Mouse (Mus musculus) stomach, embryonic 15.5 days (tissue): ENCODE data around the gene Etfdh. TPM values are rescaled to one million over a fixed set of nuclear protein-coding genes. Genes with fewer than 3 reads are reported as not detected.

Source experiments
- ATAC-seq: fragments of 200-750 bp; cut with Nextera tagmentation; 2 replicates; pipeline ENCODE4 v1.8.0; 2017; ENCODE audit warnings: low read depth, moderate number of reproducible peaks, moderate TSS enrichment; ENCODE audit not compliant: insufficient read depth, low FRiP score
- H3K27ac ChIP-seq: fragments of 300-500 bp; sonication (generic); 2 replicates; pipeline ENCODE4 v1.5.1; 2015; ENCODE audit warnings: mild to moderate bottlenecking, inconsistent platforms
- H3K27me3 ChIP-seq: fragments of 300-500 bp; sonication (generic); replicated peaks from 2 replicates; pipeline ENCODE4 v1.6.1; 2015; ENCODE audit warnings: inconsistent platforms
- H3K36me3 ChIP-seq: fragments of 300-500 bp; sonication (generic); 2 replicates; pipeline ENCODE4 v1.6.1; 2015; ENCODE audit warnings: inconsistent platforms
- H3K4me1 ChIP-seq: fragments of 300-500 bp; sonication (generic); 2 replicates; pipeline ENCODE4 v1.6.1; 2015; ENCODE audit warnings: inconsistent platforms
- H3K4me2 ChIP-seq: fragments of 300-500 bp; sonication (generic); 2 replicates; pipeline ENCODE4 v1.6.1; 2015; ENCODE audit warnings: mild to moderate bottlenecking, inconsistent platforms
- H3K4me3 ChIP-seq: fragments of 300-500 bp; sonication (generic); replicated peaks from 2 replicates; pipeline ENCODE4 v1.5.1; 2015; ENCODE audit warnings: inconsistent platforms
- H3K9ac ChIP-seq: fragments of 300-500 bp; sonication (generic); 2 replicates; pipeline ENCODE4 v1.6.1; 2015; ENCODE audit warnings: inconsistent platforms
- H3K9me3 ChIP-seq: fragments of 300-500 bp; sonication (generic); 2 replicates; pipeline ENCODE4 v1.6.1; 2016; ENCODE audit warnings: inconsistent platforms
- WGBS: fragments of 180-500 bp; shearing (Covaris S2); methylation state at CpG from one replicate; pipeline ENCODE4 v1.1.7; 2015; 5-methylcytosine and 5-hydroxymethylcytosine counted together
- polyA plus RNA-seq: library from polyadenylated mRNA; unstranded; fragments of >200 nt; fragmentation: Nextera tagmentation; extraction: Ambion mirVana; gene quantifications from 2 replicates; pipeline ENCODE4 v1.2.1, GENCODE M21; 2015

Gene Etfdh
- polyA plus RNA-seq, 1 experiment from 2014 or later: 57.6 TPM

DNA sequence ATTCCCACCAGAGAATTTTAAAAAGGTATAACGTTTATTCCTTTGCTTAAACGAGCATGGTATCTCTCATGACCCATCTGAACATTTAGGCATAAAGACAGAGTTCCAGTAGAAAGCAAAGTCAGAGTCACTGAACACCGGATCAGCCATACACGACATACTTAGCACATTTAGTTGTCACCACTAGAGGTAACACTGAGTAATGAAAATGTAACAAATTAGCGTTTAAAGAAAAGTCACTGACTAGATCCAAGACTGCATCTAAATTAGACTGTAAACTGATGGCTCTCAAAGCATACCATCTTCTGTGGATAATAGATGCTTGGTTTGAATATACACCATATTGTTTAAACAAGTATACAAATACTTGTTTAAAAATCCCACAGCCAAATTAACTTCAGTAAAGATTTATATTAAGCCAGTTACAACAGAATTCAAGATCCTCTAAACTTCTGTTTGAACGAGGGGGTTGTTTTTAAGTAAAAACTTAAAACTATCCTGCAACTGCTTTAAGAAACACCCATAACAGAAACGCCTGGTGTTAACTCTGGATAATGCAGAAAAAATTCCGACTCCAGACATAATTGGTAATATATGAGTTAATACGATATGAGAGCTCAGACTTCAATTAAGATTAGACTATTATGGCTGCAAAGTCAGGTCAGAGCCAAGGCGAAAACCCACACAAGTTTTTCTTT, 1.7 kb downstream of the Etfdh start:
- no peak for ATAC-seq
- H3K9ac ChIP-seq: no peak overlapping the region; the same call in 1 of the 2 replicates
- no peaks in the 10 kb centered on the region for H3K4me1 ChIP-seq
- H3K27ac ChIP-seq: no peak overlapping the region
- H3K9me3 ChIP-seq: no peaks in the 10 kb centered on the region
- H3K4me2 ChIP-seq: peak overlapping the region; percentile 59
- peaks cover 13% of the 10 kb centered on the region for H3K36me3 ChIP-seq
- H3K27me3 ChIP-seq: no peaks in the 10 kb centered on the region
- H3K4me3 ChIP-seq: peak overlapping the region; percentile 72
- 19% methylated on average over 10 of the region's 10 CpGs for WGBS

DNA sequence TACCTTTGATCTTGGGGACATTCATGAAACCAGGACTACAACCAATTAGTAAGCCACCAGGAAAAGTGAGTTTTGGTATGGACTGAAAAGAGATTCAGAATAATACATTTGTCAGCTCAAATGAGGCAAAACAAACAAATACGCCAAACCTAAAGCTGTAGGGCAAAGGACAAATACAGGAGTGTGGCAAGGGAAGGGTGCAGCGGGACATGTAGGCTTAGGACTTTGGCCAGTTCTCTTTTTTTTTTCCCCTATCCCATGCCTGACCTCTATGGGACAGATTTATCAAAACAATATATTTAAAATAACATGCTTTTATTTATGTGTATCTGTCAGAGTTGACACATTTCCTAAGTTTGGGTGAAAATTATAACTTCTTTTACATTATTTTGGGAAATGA, 19.4 kb downstream of the Etfdh start:
- no peak overlapping the region for H3K27ac ChIP-seq
- H3K4me3 ChIP-seq: no peak overlapping the region
- no peaks in the 10 kb centered on the region for H3K9me3 ChIP-seq
- H3K4me2 ChIP-seq: no peak overlapping the region
- no peaks in the 10 kb centered on the region for H3K4me1 ChIP-seq
- 90% methylated on average over 2 of the region's 2 CpGs for WGBS
- H3K27me3 ChIP-seq: no peaks in the 10 kb centered on the region
- peaks cover 10% of the 10 kb centered on the region for H3K36me3 ChIP-seq
- H3K9ac ChIP-seq: no peak overlapping the region
- no peak for ATAC-seq

DNA sequence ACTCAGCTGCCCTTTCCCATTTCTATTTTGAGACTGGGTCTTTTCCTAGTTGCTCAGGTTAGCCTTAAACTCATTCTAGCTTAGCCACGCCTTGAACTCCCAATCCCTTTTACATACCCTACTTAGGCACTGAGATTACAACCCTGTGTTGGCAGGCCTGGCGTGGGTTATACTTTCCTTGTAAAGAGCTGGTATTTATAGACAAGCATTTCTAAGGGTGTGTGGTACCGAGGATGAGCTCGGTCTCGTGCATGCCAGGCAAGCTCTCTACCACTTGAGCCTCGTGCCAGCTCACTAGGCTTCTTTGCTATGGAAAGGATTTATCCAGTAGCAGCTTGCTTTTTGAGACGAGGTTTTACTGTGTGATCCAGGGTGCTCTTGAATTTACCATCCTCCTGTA, 33.8 kb downstream of the Etfdh start:
- Histone ChIP-seq H3K4me2 (no peak overlapping the region), H3K4me1 (0 out of 2 replicates have a peak, but pooled peaks cover 2% of the 10 kb centered on the region), H3K27ac (no peak overlapping the region), H3K36me3 (peaks cover 21% of the 10 kb centered on the region), H3K27me3 (no peaks in the 10 kb centered on the region), H3K9ac (no peak overlapping the region), H3K9me3 (no peaks in the 10 kb centered on the region), H3K4me3 (no peak overlapping the region)
- ATAC-seq: no peak
- 89% methylated on average over 7 of the region's 7 CpGs for WGBS

DNA sequence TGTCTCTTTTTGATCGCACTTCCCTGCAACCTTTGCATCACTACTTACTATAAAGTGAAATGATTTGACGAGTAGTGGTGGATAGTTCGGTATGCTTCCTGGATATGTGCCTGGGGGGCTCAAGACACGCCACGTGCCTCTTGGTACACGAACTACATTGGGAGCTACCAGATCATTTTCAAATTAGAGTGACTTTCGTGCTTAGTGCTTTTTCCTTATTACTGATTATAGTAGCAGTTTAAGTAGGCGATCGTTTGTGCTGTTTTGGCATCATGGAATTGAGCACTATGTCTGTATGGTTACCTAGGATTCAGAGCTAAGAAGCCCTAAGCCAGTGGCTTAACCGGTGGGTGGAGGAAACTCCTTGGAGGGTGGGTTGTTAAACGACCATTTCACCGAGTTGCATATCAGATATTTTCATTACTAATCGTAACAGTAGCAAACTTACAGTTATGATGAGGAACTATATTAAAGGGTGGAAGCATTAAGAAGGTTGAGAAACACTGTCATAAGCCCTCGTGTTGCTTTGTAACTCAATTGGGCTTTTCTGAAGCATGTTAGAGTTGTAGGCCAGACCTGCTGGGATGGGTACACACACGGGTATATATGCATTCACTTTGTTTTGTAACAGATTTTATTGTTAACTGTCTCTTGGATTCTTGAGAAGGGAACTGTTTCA, 37.4 kb downstream of the Etfdh start:
- Histone ChIP-seq H3K27me3 (no peaks in the 10 kb centered on the region), H3K27ac (peak overlapping the region; percentile 88), H3K4me2 (peak overlapping the region; percentile 67), H3K36me3 (peaks cover 9% of the 10 kb centered on the region; the same call in 1 of the 2 replicates), H3K9ac (peak overlapping the region; percentile 84), H3K4me1 (0 out of 2 replicates have a peak, but pooled peaks cover 2% of the 10 kb centered on the region), H3K4me3 (peak overlapping the region; percentile 91), H3K9me3 (no peaks in the 10 kb centered on the region)
- 4% methylated on average over 15 of the region's 15 CpGs for WGBS
- no peak for ATAC-seq

DNA sequence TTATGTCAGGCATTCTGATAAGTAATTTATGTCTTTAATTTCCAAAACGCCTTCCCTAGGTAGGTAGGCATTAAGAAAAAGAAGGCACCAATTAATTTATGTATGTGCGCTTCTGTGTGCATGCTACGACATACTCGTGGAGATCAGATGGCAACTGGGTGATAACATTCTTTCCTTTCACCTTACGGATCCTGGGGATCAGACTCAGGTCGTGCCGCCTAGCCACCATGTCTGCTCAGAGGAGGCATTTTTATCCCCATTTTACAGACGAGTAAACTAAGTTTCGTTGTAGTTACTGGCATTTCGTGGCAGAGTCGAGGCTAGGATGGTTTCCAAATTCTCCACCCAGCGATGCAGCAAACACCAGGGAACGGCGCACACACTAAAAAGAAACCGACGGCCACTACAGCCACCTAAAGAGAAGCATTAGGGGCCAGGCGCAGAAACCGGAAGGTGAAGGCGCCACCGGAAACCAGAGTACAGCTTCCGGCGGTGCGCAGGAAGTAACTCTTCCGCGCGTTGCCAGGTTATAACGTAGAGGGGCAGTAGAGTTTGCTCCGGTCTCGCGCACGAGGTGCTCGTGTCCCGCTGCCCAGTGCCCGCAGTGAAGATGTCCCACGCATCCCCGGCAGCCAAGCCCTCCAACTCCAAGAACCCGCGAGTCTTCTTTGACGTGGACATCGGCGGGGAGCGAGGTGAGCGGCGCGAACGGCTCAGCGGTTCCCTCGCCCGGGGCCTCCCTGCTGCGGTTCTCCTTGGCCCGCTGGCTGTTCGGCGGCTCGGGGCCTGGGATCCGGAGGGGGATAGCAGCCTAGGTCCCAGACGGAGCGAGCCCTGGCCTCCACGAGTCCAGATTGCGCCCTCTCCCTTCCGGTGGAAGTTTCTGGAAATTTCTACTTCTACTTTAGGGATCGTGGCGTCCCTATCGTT, 38.2 kb downstream of the Etfdh start, which contains the start of gene Ppid:
Gene Ppid (plus strand): TSS at position 480 of the 930 bp plus-strand sequence.
- H3K36me3 ChIP-seq: 0 out of 2 replicates have a peak, but pooled peaks cover 5% of the 10 kb centered on the region
- H3K4me3 ChIP-seq: peak within 1 kb of the TSS; percentile 91
- peak; percentile 84 for ATAC-seq
- WGBS: 3% methylated on average over 63 of the region's 63 CpGs
- peak within 1 kb of the TSS; percentile 88 for H3K27ac ChIP-seq
- H3K27me3 ChIP-seq: no peaks in the 10 kb centered on the region
- peak within 1 kb of the TSS; percentile 84 for H3K9ac ChIP-seq
- 0 out of 2 replicates have a peak, but pooled peaks cover 2% of the 10 kb centered on the region for H3K4me1 ChIP-seq
- H3K4me2 ChIP-seq: peak within 1 kb of the TSS; percentile 67
- no peaks in the 10 kb centered on the region for H3K9me3 ChIP-seq

DNA sequence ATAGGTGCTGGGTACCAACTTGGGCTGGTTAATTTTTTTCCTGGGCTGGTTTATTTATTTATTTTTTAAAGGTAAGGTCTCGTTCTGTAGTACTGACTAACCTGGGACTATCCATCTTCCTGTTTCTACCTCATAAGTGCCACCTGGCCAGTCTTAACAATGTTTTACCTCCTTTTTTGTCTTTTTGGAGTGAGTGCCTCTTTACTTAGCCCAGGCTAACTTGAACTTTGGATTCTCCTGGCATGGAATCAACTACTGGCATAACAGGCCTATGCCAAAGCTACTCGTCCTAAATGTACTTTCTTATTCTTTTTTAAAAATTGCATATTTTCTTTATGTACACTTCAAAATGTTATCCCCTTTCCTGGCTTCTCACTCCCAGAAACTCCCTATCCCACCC, 39.6 kb downstream of the Etfdh start:
- no peaks in the 10 kb centered on the region for H3K9me3 ChIP-seq
- H3K9ac ChIP-seq: no peak overlapping the region
- H3K4me2 ChIP-seq: no peak overlapping the region
- no peak for ATAC-seq
- WGBS: 58% methylated on average over 2 of the region's 2 CpGs
- H3K4me3 ChIP-seq: no peak overlapping the region
- H3K36me3 ChIP-seq: no peaks in the 10 kb centered on the region
- no peak overlapping the region for H3K27ac ChIP-seq
- no peaks in the 10 kb centered on the region for H3K27me3 ChIP-seq
- 0 out of 2 replicates have a peak, but pooled peaks cover 2% of the 10 kb centered on the region for H3K4me1 ChIP-seq

DNA sequence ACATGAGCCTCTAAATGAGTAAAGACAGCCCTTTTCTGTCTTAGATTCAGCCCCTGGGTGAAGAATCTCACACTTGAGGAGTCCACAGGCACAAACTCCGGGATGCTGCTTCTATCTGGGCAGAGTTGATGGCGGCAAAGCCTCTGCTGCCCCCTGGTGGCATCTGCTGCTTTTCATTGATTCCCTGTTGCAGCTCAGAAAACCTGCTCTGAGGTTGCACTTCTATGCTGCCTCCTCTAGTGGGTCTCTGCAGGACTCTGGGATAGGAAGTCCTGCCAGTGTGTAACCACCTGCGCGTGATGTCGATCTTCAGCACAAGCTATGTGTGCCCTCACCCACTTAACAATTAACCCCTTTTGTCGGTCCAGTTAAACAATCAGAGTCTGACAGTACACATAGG, 42.5 kb downstream of the Etfdh start:
- Histone ChIP-seq H3K27ac (no peak overlapping the region), H3K4me1 (no peaks in the 10 kb centered on the region), H3K4me3 (no peak overlapping the region), H3K4me2 (no peak overlapping the region), H3K27me3 (no peaks in the 10 kb centered on the region), H3K9me3 (no peaks in the 10 kb centered on the region), H3K9ac (no peak overlapping the region), H3K36me3 (no peaks in the 10 kb centered on the region)
- ATAC-seq: peak; percentile 77
- 4% methylated on average over 6 of the region's 6 CpGs for WGBS

DNA sequence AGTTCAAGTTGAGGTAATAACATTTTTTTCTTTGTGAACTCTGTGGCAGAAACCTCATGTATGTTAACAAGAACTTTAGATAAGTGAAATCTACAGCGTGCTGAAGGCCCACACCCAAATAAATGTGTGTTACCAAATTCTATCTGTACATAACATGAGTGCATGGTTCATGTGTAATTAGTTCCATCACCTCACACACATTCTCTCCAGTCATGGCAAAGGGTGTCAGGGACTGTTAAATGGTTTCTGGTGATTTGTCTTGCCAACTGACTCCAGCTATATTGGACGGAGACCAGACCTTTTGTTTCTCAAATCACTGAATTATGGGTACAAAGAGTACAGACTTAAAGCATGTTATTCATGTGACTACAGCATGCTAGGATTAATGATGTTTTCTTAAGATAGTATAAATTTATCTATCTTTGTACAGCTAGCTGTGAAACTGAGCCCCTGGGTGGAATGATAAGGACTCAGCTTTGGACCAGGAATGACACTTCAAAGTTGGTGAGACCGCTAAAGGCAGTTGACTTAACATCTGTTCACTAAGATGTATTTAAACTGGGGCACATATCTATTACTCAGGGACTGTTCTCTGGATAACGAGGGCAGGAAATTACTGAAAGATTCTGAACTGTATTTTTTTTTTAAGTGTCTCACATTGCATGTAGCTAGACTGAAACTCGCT, 49.3 kb downstream of the Etfdh start:
- Histone ChIP-seq H3K27ac (no peak overlapping the region), H3K4me3 (no peak overlapping the region), H3K4me2 (no peak overlapping the region), H3K4me1 (0 out of 2 replicates have a peak, but pooled peaks cover 7% of the 10 kb centered on the region), H3K9ac (no peak overlapping the region), H3K27me3 (no peaks in the 10 kb centered on the region), H3K36me3 (no peaks in the 10 kb centered on the region), H3K9me3 (no peaks in the 10 kb centered on the region)
- WGBS: 54% methylated on average over 5 of the region's 5 CpGs
- peak; percentile 78; the same call in 1 of the 2 replicates for ATAC-seq

DNA sequence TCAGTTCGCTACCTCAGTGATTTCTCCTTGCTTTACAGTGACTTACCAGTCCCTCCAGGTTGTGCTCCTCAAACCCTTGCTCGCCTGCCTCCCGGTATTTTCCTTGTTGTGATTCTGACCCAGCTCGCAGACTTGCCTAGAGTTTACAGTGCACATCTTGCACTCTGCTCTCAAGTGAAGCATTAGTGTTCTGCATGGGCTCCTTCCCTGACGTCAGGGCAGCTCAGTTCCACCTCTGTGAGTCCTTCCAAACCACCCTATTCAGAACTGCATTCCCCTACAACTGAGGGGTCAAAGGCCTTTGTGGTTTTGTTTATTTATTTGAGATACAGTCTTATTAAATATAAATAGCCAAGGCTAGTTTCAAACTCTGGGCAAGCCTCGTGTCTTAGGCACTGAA, 51.1 kb downstream of the Etfdh start:
- ATAC-seq: no peak
- H3K27ac ChIP-seq: no peak overlapping the region
- 71% methylated on average over 6 of the region's 6 CpGs for WGBS
- no peak overlapping the region for H3K4me3 ChIP-seq
- no peaks in the 10 kb centered on the region for H3K36me3 ChIP-seq
- H3K9me3 ChIP-seq: no peaks in the 10 kb centered on the region
- no peak overlapping the region for H3K9ac ChIP-seq
- 0 out of 2 replicates have a peak, but pooled peaks cover 7% of the 10 kb centered on the region for H3K4me1 ChIP-seq
- no peaks in the 10 kb centered on the region for H3K27me3 ChIP-seq
- no peak overlapping the region for H3K4me2 ChIP-seq

DNA sequence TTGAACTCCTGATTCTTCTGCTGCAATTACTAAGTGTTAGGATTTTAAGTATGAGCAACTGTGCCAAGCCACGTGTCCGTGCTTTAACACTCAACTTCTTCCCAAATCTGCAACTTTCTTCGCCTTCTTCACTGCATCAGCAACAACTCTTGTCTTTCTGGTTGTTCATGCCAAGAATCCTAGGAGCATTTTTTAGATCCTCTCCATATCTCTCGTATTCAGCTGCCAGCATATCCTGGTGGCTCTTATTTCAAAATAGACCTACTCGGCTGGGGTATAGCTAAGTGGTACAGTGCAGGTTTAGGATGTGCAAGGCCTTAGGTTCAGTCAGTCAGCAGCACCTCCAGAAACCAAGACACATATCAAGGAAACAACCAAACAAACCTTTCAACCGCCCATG, 51.7 kb downstream of the Etfdh start:
- 80% methylated on average over 6 of the region's 6 CpGs for WGBS
- Histone ChIP-seq H3K4me2 (no peak overlapping the region), H3K36me3 (no peaks in the 10 kb centered on the region), H3K9me3 (no peaks in the 10 kb centered on the region), H3K4me1 (0 out of 2 replicates have a peak, but pooled peaks cover 7% of the 10 kb centered on the region), H3K9ac (no peak overlapping the region), H3K27me3 (no peaks in the 10 kb centered on the region), H3K4me3 (no peak overlapping the region), H3K27ac (no peak overlapping the region)
- no peak for ATAC-seq

DNA sequence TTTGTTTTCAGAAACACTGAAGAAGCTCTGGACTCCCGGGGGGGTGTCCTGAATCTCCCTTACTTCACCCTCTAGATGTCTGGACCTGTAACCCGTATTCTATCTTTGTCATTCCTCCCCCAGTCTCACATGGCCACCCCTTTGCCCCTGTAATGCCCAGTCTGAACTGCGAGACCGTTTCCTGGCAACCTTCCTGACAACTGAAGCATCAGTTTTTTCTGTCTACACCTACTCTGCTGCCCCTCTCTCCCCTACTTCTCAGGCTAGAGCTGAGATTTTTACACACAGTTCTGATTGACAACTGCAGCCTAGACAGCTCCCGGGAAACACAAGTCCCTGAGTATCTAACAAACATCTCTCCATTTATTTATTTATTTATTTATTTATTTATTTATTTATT, 52.4 kb downstream of the Etfdh start:
- Histone ChIP-seq H3K4me3 (no peak overlapping the region), H3K9me3 (no peaks in the 10 kb centered on the region), H3K36me3 (no peaks in the 10 kb centered on the region), H3K27ac (no peak overlapping the region), H3K9ac (no peak overlapping the region), H3K27me3 (no peaks in the 10 kb centered on the region), H3K4me1 (0 out of 2 replicates have a peak, but pooled peaks cover 7% of the 10 kb centered on the region), H3K4me2 (no peak overlapping the region)
- no peak for ATAC-seq
- 27% methylated on average over 5 of the region's 5 CpGs for whole genome bisulfite sequencing
